In the genomic region with DNA sequence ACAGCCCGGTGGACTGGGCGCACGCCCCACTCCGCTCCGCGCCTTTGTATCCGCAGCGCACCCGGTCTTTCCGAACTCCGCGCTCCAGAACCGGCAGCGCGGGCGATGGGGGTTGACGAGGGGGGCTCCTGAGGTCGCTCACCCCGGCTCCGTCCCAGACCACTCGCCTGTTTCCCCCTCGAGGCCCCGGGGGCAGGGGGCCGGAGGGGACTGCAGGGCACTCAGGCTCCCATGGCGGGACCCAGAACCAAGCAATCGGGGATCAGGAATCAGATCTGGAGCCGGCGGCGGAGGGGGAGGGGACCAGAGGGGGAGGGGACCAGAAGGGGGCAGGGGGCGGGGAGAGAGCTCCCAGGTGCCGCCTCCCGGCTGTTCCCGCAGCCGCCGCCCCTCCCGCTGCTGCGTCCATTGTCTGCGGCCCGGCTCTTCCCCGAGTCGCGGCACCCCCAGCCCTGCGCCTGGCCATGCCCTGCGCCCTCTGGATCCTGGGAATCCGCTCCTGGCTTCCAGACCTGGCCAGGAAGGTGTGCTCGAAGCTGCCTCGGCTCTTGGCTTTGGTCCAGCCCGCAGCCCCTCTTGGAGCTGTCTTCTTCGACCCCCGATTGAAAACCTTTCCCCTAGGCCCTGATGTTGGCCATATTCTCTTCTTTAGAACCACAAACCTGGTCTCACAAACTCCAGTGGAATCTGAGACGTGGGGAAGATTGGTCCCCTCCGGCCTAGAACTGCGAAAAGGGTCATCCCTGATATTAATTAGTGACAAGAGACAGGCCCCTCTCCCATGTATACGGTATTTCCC, we compare ENCODE assay signal across 8 mouse cellular contexts. TPM values are rescaled to one million over a fixed set of nuclear protein-coding genes. Genes with fewer than 3 reads are reported as not detected.
DNase-seq lines count a peak whose midpoint lies in the region; ATAC-seq lines count a peak whose summit lies in the region.

No protein-coding gene starts in this region.

- no peaks in the 10 kb centered on the region for H3K27me3 ChIP-seq in forebrain, embryonic 11.5 days (ENCODE audit: control insufficient read depth, insufficient read depth, low read length)
- H3K27me3 ChIP-seq in heart, embryonic 15.5 days: no peaks in the 10 kb centered on the region
- peaks cover 19% of the 10 kb centered on the region for H3K27me3 ChIP-seq in liver, embryonic 12.5 days (replicated peaks)
- H3K27me3 ChIP-seq in splenic B cell, adult 2 months (ENCODE audit: control insufficient read depth, insufficient read depth, low read length, poor library complexity, severe bottlenecking): no peaks in the 10 kb centered on the region

- DNase-seq in CD4-positive, CD25-positive, alpha-beta regulatory T cell, adult 2 months (ENCODE audit: low read depth, low spot score): peak; percentile 89
- peak; percentile 66 for DNase-seq in brain, embryonic 18.5 days (ENCODE audit: low read depth, low spot score)
- DNase-seq in forebrain, embryonic 11.5 days (ENCODE audit: low spot score): peak; percentile 98
- DNase-seq in kidney, postnatal 14 days: peak; percentile 93
- peak; percentile 25 to 69 for DNase-seq in natural killer cell, adult 2 months (ENCODE audit: low spot score in 2 of 2)
- peak; percentile 85 for DNase-seq in splenic B cell, adult 2 months (ENCODE audit: low read depth, low spot score)

- ATAC-seq in forebrain, embryonic 11.5 days (replicated peaks; ENCODE audit: low FRiP score): peak; percentile 90
- ATAC-seq in heart, embryonic 15.5 days (replicated peaks; ENCODE audit: insufficient number of reproducible peaks, insufficient read depth, low FRiP score, low read depth): peak; percentile 86
- ATAC-seq in liver, embryonic 12.5 days: peak; percentile 74

- no peaks in the 10 kb centered on the region for H3K36me3 ChIP-seq in forebrain, embryonic 11.5 days (ENCODE audit: control insufficient read depth, insufficient read depth, low read length)
- no peaks in the 10 kb centered on the region for H3K36me3 ChIP-seq in heart, embryonic 15.5 days
- H3K36me3 ChIP-seq in liver, embryonic 12.5 days: no peaks in the 10 kb centered on the region
- no peaks in the 10 kb centered on the region for H3K36me3 ChIP-seq in splenic B cell, adult 2 months (ENCODE audit: control insufficient read depth, insufficient read depth, low read length, poor library complexity, severe bottlenecking)

- under 1% methylated on average over 51 of the region's 54 CpGs for WGBS in forebrain, embryonic 11.5 days
- 1% methylated on average over 49 of the region's 54 CpGs for WGBS in heart, embryonic 15.5 days
- 2% methylated on average over 47 of the region's 54 CpGs for WGBS in liver, embryonic 12.5 days (ENCODE audit: insufficient replicate concordance)

- peak overlapping the region; percentile 99 for H3K9ac ChIP-seq in forebrain, embryonic 11.5 days (ENCODE audit: low read length)
- H3K9ac ChIP-seq in heart, embryonic 15.5 days: peak overlapping the region; percentile 90
- peak overlapping the region; percentile 66 for H3K9ac ChIP-seq in liver, embryonic 12.5 days

- peak overlapping the region; percentile 97 for H3K27ac ChIP-seq in forebrain, embryonic 11.5 days (ENCODE audit: low read depth, low read length)
- H3K27ac ChIP-seq in heart, embryonic 15.5 days: peak overlapping the region; percentile 88
- H3K27ac ChIP-seq in liver, embryonic 12.5 days: peak overlapping the region; percentile 54

- peak overlapping the region; percentile 82 for H3K4me2 ChIP-seq in forebrain, embryonic 11.5 days (ENCODE audit: low read depth, low read length, severe bottlenecking)
- H3K4me2 ChIP-seq in heart, embryonic 15.5 days: peak overlapping the region; percentile 85
- H3K4me2 ChIP-seq in liver, embryonic 12.5 days: peak overlapping the region; percentile 90

- H3K4me3 ChIP-seq in forebrain, embryonic 11.5 days (ENCODE audit: low read depth, low read length): peak overlapping the region; percentile 96
- peak overlapping the region; percentile 98 for H3K4me3 ChIP-seq in heart, embryonic 15.5 days
- peak overlapping the region; percentile 68 for H3K4me3 ChIP-seq in liver, embryonic 12.5 days

- peaks cover 43% of the 10 kb centered on the region for H3K4me1 ChIP-seq in forebrain, embryonic 11.5 days (replicated peaks; ENCODE audit: control insufficient read depth, insufficient read depth, low read length)
- H3K4me1 ChIP-seq in heart, embryonic 15.5 days (replicated peaks): peaks cover 30% of the 10 kb centered on the region
- H3K4me1 ChIP-seq in liver, embryonic 12.5 days: peaks cover 19% of the 10 kb centered on the region

- H3K9me3 ChIP-seq in forebrain, embryonic 11.5 days (ENCODE audit: control insufficient read depth, low read length): no peaks in the 10 kb centered on the region
- H3K9me3 ChIP-seq in heart, embryonic 15.5 days (replicated peaks): no peaks in the 10 kb centered on the region
- H3K9me3 ChIP-seq in liver, embryonic 12.5 days (replicated peaks): no peaks in the 10 kb centered on the region

RNA-seq across cellular contexts. Expression of gene Vangl2, which starts 1.0 kb away (rescaled TPM):
- 47.0 and 49.3 TPM in 2 replicates for polyA plus RNA-seq in forebrain, embryonic 11.5 days (2014; fragmentation: Nextera tagmentation; extraction: Ambion mirVana)
- polyA plus RNA-seq in heart, embryonic 15.5 days (2015; fragmentation: Nextera tagmentation; extraction: Ambion mirVana): 6.7 and 8.5 TPM in 2 replicates
- polyA plus RNA-seq in liver, embryonic 12.5 days (2016; fragmentation: Nextera tagmentation; extraction: Ambion mirVana): 2.3 and 2.6 TPM in 2 replicates

RNA-seq across cellular contexts. Expression of gene Nhlh1, which starts 30.2 kb away (rescaled TPM):
- polyA plus RNA-seq in forebrain, embryonic 11.5 days (2014; fragmentation: Nextera tagmentation; extraction: Ambion mirVana): 6.0 and 7.6 TPM in 2 replicates
- polyA plus RNA-seq in heart, embryonic 15.5 days (2015; fragmentation: Nextera tagmentation; extraction: Ambion mirVana): not detected in 2 replicates
- polyA plus RNA-seq in liver, embryonic 12.5 days (2016; fragmentation: Nextera tagmentation; extraction: Ambion mirVana): not detected in 2 replicates

RNA-seq across cellular contexts. Expression of gene Copa, which starts 55.1 kb away (rescaled TPM):
- 182 and 187 TPM in 2 replicates for polyA plus RNA-seq in forebrain, embryonic 11.5 days (2014; fragmentation: Nextera tagmentation; extraction: Ambion mirVana)
- 152 and 186 TPM in 2 replicates for polyA plus RNA-seq in heart, embryonic 15.5 days (2015; fragmentation: Nextera tagmentation; extraction: Ambion mirVana)
- 92.8 and 96.5 TPM in 2 replicates for polyA plus RNA-seq in liver, embryonic 12.5 days (2016; fragmentation: Nextera tagmentation; extraction: Ambion mirVana)

RNA-seq across cellular contexts. Expression of gene Ncstn, which starts 55.4 kb away (rescaled TPM):
- 107 and 117 TPM in 2 replicates for polyA plus RNA-seq in forebrain, embryonic 11.5 days (2014; fragmentation: Nextera tagmentation; extraction: Ambion mirVana)
- polyA plus RNA-seq in heart, embryonic 15.5 days (2015; fragmentation: Nextera tagmentation; extraction: Ambion mirVana): 91.8 and 117 TPM in 2 replicates
- polyA plus RNA-seq in liver, embryonic 12.5 days (2016; fragmentation: Nextera tagmentation; extraction: Ambion mirVana): 45.6 and 47.8 TPM in 2 replicates

Comparison
In these comparisons a context has a peak if more than half of its experiments do, and no peak if none do; other contexts are left out.
1. Peak in every context shown above with its lines: DNase-seq, ATAC-seq, H3K4me3 ChIP-seq and H3K27ac ChIP-seq.
2. DNase-seq: peak in every context shown above with its lines; median percentile 98 in forebrain, embryonic 11.5 days; 93 in kidney, postnatal 14 days; 89 in CD4-positive, CD25-positive, alpha-beta regulatory T cell, adult 2 months; 85 in splenic B cell, adult 2 months; 66 in brain, embryonic 18.5 days; 47 in natural killer cell, adult 2 months.